Mouse (Mus musculus): Measurements from ENCODE around the gene G530012D18Rik. TPM values are rescaled to one million over a fixed set of nuclear protein-coding genes. Genes with fewer than 3 reads are reported as not detected.
"Not testable (repeated sequence)": the region's sequence is repeated elsewhere in the genome, so short reads cannot be mapped to it uniquely, and the experiment has no call there.

Gene G530012D18Rik
- polyA plus RNA-seq, 1 experiment from 2014 or later, result not detected

GRCm38 (mm10) chr1:85600794-85601193 is 25.3 kb downstream of the G530012D18Rik start:
- not testable (repeated sequence) for H3K4me1 ChIP-seq (ENCODE audit: control insufficient read depth, insufficient read depth, low read length); H3K4me3 ChIP-seq (replicated peaks; ENCODE audit: low read depth, low read length); ATAC-seq (ENCODE audit: low FRiP score, low TSS enrichment); H3K27me3 ChIP-seq (ENCODE audit: control insufficient read depth, insufficient read depth, low read length); H3K9me3 ChIP-seq (ENCODE audit: control insufficient read depth, low read length); H3K4me2 ChIP-seq (ENCODE audit: low read length); H3K27ac ChIP-seq (replicated peaks; ENCODE audit: low read depth, low read length); H3K9ac ChIP-seq (replicated peaks; ENCODE audit: low read length); DNase-seq; H3K36me3 ChIP-seq (ENCODE audit: control insufficient read depth, insufficient read depth, low read length)
- 76% methylated on average over 4 of the region's 4 CpGs for WGBS

- WGBS, result no CpG with 5 or more reads among the region's 1 CpGs
- H3K9me3 ChIP-seq (ENCODE audit: control insufficient read depth, low read length); H3K36me3 ChIP-seq (ENCODE audit: control insufficient read depth, insufficient read depth, low read length); DNase-seq; H3K27ac ChIP-seq (replicated peaks; ENCODE audit: low read depth, low read length); H3K9ac ChIP-seq (replicated peaks; ENCODE audit: low read length); H3K4me3 ChIP-seq (replicated peaks; ENCODE audit: low read depth, low read length); H3K4me2 ChIP-seq (ENCODE audit: low read length); H3K4me1 ChIP-seq (ENCODE audit: control insufficient read depth, insufficient read depth, low read length); H3K27me3 ChIP-seq (ENCODE audit: control insufficient read depth, insufficient read depth, low read length); ATAC-seq (ENCODE audit: low FRiP score, low TSS enrichment): not testable (repeated sequence)
These were observed 28.9 kb downstream of the G530012D18Rik start for GRCm38 (mm10) chr1:85604341-85604740.

GRCm38 (mm10) chr1:85608361-85608760 is 32.9 kb downstream of the G530012D18Rik start:
- not testable (repeated sequence) for H3K4me3 ChIP-seq (replicated peaks; ENCODE audit: low read depth, low read length); H3K36me3 ChIP-seq (ENCODE audit: control insufficient read depth, insufficient read depth, low read length); H3K27ac ChIP-seq (replicated peaks; ENCODE audit: low read depth, low read length); ATAC-seq (ENCODE audit: low FRiP score, low TSS enrichment); H3K9me3 ChIP-seq (ENCODE audit: control insufficient read depth, low read length); H3K4me2 ChIP-seq (ENCODE audit: low read length); DNase-seq; H3K4me1 ChIP-seq (ENCODE audit: control insufficient read depth, insufficient read depth, low read length); H3K27me3 ChIP-seq (ENCODE audit: control insufficient read depth, insufficient read depth, low read length); H3K9ac ChIP-seq (replicated peaks; ENCODE audit: low read length)
- 83% methylated on average over 3 of the region's 4 CpGs for WGBS

DNA sequence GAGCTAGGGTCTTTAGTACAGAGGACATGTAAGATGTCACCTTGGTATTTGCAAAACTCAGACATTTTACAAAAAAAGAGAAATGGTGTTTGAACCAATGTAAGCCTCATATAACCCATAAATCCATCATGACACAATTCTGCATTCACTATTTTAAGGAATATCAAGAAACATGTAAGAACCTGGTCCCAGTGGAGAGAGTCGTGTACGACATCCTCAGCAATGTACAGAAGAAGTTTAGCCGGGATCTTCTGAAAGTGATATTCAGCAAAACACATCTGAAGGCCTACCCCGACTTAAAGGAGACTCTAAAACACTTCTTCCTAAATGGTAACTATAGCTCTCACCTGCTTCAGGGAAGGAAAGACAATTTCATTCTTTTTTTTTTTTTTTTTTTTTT is 35.1 kb downstream of the G530012D18Rik start:
- H3K9me3 ChIP-seq (ENCODE audit: control insufficient read depth, low read length); H3K4me3 ChIP-seq (replicated peaks; ENCODE audit: low read depth, low read length); H3K4me1 ChIP-seq (ENCODE audit: control insufficient read depth, insufficient read depth, low read length); H3K27ac ChIP-seq (replicated peaks; ENCODE audit: low read depth, low read length); ATAC-seq (ENCODE audit: low FRiP score, low TSS enrichment); DNase-seq; H3K27me3 ChIP-seq (ENCODE audit: control insufficient read depth, insufficient read depth, low read length); H3K36me3 ChIP-seq (ENCODE audit: control insufficient read depth, insufficient read depth, low read length); H3K9ac ChIP-seq (replicated peaks; ENCODE audit: low read length); H3K4me2 ChIP-seq (ENCODE audit: low read length): not testable (repeated sequence)
- no CpG with 5 or more reads among the region's 4 CpGs for WGBS

DNA sequence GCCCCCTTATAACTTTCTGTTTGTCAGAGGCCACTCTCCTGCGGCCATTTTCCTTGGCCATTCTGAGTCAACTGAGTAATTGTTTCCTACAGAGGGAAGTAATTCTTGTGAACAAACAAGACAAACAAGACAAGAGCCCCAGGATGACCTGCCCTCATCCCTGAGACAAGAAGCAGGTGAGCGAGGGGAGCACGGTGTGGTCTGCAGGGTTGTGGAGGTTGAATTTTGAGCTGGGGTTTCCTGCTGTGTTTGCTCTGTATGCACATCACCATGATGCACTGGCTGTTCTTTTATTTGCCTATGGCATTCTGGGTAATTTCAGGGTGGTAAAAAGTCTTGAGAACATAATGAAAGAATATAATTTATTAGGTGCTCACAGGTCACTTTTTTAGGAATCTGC is 39.6 kb downstream of the G530012D18Rik start:
- ATAC-seq (ENCODE audit: low FRiP score, low TSS enrichment); H3K27ac ChIP-seq (replicated peaks; ENCODE audit: low read depth, low read length); H3K4me1 ChIP-seq (ENCODE audit: control insufficient read depth, insufficient read depth, low read length); H3K4me2 ChIP-seq (ENCODE audit: low read length); H3K9ac ChIP-seq (replicated peaks; ENCODE audit: low read length); H3K9me3 ChIP-seq (ENCODE audit: control insufficient read depth, low read length); H3K4me3 ChIP-seq (replicated peaks; ENCODE audit: low read depth, low read length); H3K36me3 ChIP-seq (ENCODE audit: control insufficient read depth, insufficient read depth, low read length); DNase-seq; H3K27me3 ChIP-seq (ENCODE audit: control insufficient read depth, insufficient read depth, low read length): not testable (repeated sequence)
- 94% methylated on average over 3 of the region's 3 CpGs for WGBS

- not testable (repeated sequence) for H3K9ac ChIP-seq (replicated peaks; ENCODE audit: low read length); ATAC-seq (ENCODE audit: low FRiP score, low TSS enrichment); H3K9me3 ChIP-seq (ENCODE audit: control insufficient read depth, low read length); DNase-seq; H3K4me1 ChIP-seq (ENCODE audit: control insufficient read depth, insufficient read depth, low read length); H3K36me3 ChIP-seq (ENCODE audit: control insufficient read depth, insufficient read depth, low read length); H3K27ac ChIP-seq (replicated peaks; ENCODE audit: low read depth, low read length); H3K4me3 ChIP-seq (replicated peaks; ENCODE audit: low read depth, low read length); H3K27me3 ChIP-seq (ENCODE audit: control insufficient read depth, insufficient read depth, low read length); H3K4me2 ChIP-seq (ENCODE audit: low read length)
- WGBS, result 66% methylated on average over 3 of the region's 3 CpGs
These were observed 40.3 kb downstream of the G530012D18Rik start for GRCm38 (mm10) chr1:85615819-85616218.

DNA sequence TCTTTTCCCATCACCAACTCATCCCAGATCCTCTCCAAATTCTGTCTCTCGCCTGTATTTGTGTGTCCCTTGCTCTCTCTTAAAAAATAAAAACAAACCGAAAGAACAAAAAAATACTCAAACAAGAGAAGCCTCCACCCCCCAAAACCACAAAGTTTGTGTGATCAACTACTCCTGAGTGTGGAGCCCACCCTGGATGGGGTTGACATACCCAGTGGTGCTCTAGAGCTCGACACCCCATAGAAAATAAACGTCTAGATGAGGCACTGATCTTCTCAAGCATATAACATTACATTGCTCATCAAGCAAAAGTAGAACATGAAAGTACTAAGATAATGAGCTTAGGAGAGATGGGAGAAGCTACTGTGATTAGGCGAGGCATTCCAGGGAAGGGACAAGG is 41.7 kb downstream of the G530012D18Rik start:
- not testable (repeated sequence) for H3K27ac ChIP-seq (replicated peaks; ENCODE audit: low read depth, low read length); H3K9me3 ChIP-seq (ENCODE audit: control insufficient read depth, low read length); H3K4me2 ChIP-seq (ENCODE audit: low read length); H3K9ac ChIP-seq (replicated peaks; ENCODE audit: low read length); H3K4me1 ChIP-seq (ENCODE audit: control insufficient read depth, insufficient read depth, low read length); DNase-seq; H3K27me3 ChIP-seq (ENCODE audit: control insufficient read depth, insufficient read depth, low read length); ATAC-seq (ENCODE audit: low FRiP score, low TSS enrichment); H3K4me3 ChIP-seq (replicated peaks; ENCODE audit: low read depth, low read length); H3K36me3 ChIP-seq (ENCODE audit: control insufficient read depth, insufficient read depth, low read length)
- 67% methylated on average over 4 of the region's 5 CpGs for WGBS

DNA sequence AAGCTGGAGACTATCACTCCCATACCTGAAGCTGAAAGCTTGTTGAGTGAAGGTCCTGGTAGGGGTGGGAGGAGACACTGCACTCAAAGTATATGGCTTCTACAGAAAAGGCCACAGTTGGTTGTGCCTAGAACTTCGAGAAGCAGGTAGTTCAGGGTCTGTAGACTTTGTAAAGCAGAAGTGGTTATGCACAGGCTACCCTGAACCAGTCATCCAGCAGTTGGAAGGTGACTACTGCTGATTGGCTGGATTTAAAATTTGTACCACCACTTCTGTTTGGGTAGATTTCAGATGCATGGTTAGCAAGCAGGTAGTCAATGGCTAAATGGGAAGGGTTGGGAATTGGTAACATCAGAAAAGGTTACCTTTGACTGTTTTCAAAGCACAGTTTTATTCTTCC is 43.2 kb downstream of the G530012D18Rik start:
- not testable (repeated sequence) for DNase-seq; H3K4me1 ChIP-seq (ENCODE audit: control insufficient read depth, insufficient read depth, low read length); H3K9ac ChIP-seq (replicated peaks; ENCODE audit: low read length); H3K4me2 ChIP-seq (ENCODE audit: low read length); H3K9me3 ChIP-seq (ENCODE audit: control insufficient read depth, low read length); ATAC-seq (ENCODE audit: low FRiP score, low TSS enrichment); H3K36me3 ChIP-seq (ENCODE audit: control insufficient read depth, insufficient read depth, low read length); H3K4me3 ChIP-seq (replicated peaks; ENCODE audit: low read depth, low read length); H3K27ac ChIP-seq (replicated peaks; ENCODE audit: low read depth, low read length); H3K27me3 ChIP-seq (ENCODE audit: control insufficient read depth, insufficient read depth, low read length)
- 72% methylated on average over 1 of the region's 1 CpGs for WGBS
